8 mouse cellular contexts compared by ENCODE assay signal in genomic region chr4:101436761-101437512, GRCm38 (mm10). TPM values are rescaled to one million over a fixed set of nuclear protein-coding genes. Genes with fewer than 3 reads are reported as not detected.
DNase-seq lines count a peak whose midpoint lies in the region; ATAC-seq and TF ChIP-seq lines count a peak whose summit lies in the region.

No protein-coding gene starts in this region.

- DNase-seq in adipocyte (ENCODE audit: low spot score), result peak; percentile 59
- peak; percentile 62 to 80 for DNase-seq in gastrocnemius, adult 8-10 months (ENCODE audit: low spot score in 2 of 2)
- peak; percentile 86 for DNase-seq in hindbrain, postnatal 0 days (ENCODE audit: low spot score)
- DNase-seq in midbrain, postnatal 0 days (ENCODE audit: low spot score), result peak; percentile 88
- DNase-seq in adrenal gland, postnatal 4 days (ENCODE audit: low spot score in 2 of 2), result no peak
- DNase-seq in embryo, embryonic 9.5 days (ENCODE audit: extremely low spot score), result no peak
- DNase-seq in kidney, adult 9 months, result no peak

- no peak overlapping the region for H3K4me2 ChIP-seq in hindbrain, postnatal 0 days (ENCODE audit: low read depth, low read length)
- no peak overlapping the region for H3K4me2 ChIP-seq in midbrain, postnatal 0 days (ENCODE audit: low read depth, low read length, poor library complexity, severe bottlenecking)

- peak overlapping the region; percentile 66 for H3K27ac ChIP-seq in hindbrain, postnatal 0 days
- 0 out of 2 replicates have a peak overlapping the region, but pooled peaks have one; percentile 1 for H3K27ac ChIP-seq in midbrain, postnatal 0 days (ENCODE audit: low read depth, low read length)

- 46% methylated on average over 8 of the region's 8 CpGs for WGBS in hindbrain, postnatal 0 days
- WGBS in midbrain, postnatal 0 days, result 75% methylated on average over 8 of the region's 8 CpGs

- no peak overlapping the region; the same call in 1 of the 2 replicates for H3K9ac ChIP-seq in hindbrain, postnatal 0 days (replicated peaks; ENCODE audit: low read length)
- no peak overlapping the region for H3K9ac ChIP-seq in midbrain, postnatal 0 days (replicated peaks; ENCODE audit: low read length, poor library complexity, severe bottlenecking)

- H3K4me1 ChIP-seq in hindbrain, postnatal 0 days (ENCODE audit: insufficient read depth, low read length), result peaks cover 22% of the 10 kb centered on the region
- no peaks in the 10 kb centered on the region; the same call in 1 of the 2 replicates for H3K4me1 ChIP-seq in midbrain, postnatal 0 days (ENCODE audit: insufficient read depth, low read length)

- H3K27me3 ChIP-seq in hindbrain, postnatal 0 days (ENCODE audit: insufficient read depth, low read length), result no peaks in the 10 kb centered on the region
- no peaks in the 10 kb centered on the region for H3K27me3 ChIP-seq in midbrain, postnatal 0 days (ENCODE audit: insufficient read depth, low read length)

- no peaks in the 10 kb centered on the region for H3K9me3 ChIP-seq in hindbrain, postnatal 0 days (ENCODE audit: low read length)
- H3K9me3 ChIP-seq in midbrain, postnatal 0 days (ENCODE audit: low read length), result no peaks in the 10 kb centered on the region

- no peak overlapping the region for H3K4me3 ChIP-seq in hindbrain, postnatal 0 days (ENCODE audit: low read length)
- H3K4me3 ChIP-seq in midbrain, postnatal 0 days (ENCODE audit: low read depth, low read length), result no peak overlapping the region

- peak; percentile 72 for ATAC-seq in cerebellum, adult (ENCODE audit: insufficient number of reproducible peaks, low FRiP score, low TSS enrichment)
- peak; percentile 95 for ATAC-seq in hindbrain, postnatal 0 days
- ATAC-seq in midbrain, postnatal 0 days (ENCODE audit: low FRiP score), result peak; percentile 82; the same call in 1 of the 2 replicates

- TF ChIP-seq CTCF in hindbrain, postnatal 0 days (IDR thresholded peaks at IDR 0.05; ENCODE audit: low read depth), result no peak
- no peak for TF ChIP-seq CTCF in midbrain, postnatal 0 days (IDR thresholded peaks at IDR 0.05)

- H3K36me3 ChIP-seq in hindbrain, postnatal 0 days (ENCODE audit: insufficient read depth, low read length), result no peaks in the 10 kb centered on the region
- H3K36me3 ChIP-seq in midbrain, postnatal 0 days (ENCODE audit: insufficient read depth, low read length), result no peaks in the 10 kb centered on the region

RNA-seq across cellular contexts. Expression of gene Ak4, which starts 17.9 kb away (rescaled TPM):
- total RNA-seq in gastrocnemius, adult 8-10 months (2022), result 10 to 100 TPM in 1 of 4 experiments, 1 to 10 TPM in 3; 2.4 to 10.6 (median 4.7) TPM
- 18.6 and 23.6 TPM in 2 replicates for total RNA-seq in hindbrain, postnatal 0 days (2014; rRNA removed)
- 8.2 and 8.4 TPM in 2 replicates for polyA plus RNA-seq in hindbrain, postnatal 0 days (2015; fragmentation: Nextera tagmentation; extraction: Ambion mirVana)
- total RNA-seq in midbrain, postnatal 0 days (2014; rRNA removed), result 11.8 and 19.7 TPM in 2 replicates
- polyA plus RNA-seq in midbrain, postnatal 0 days (2015; fragmentation: Nextera tagmentation; extraction: Ambion mirVana), result 5.0 and 5.8 TPM in 2 replicates
- 10 to 100 TPM in 1 of 2 experiments, 1 to 10 TPM in 1; 7.1 to 12.2 TPM for total RNA-seq in adrenal gland, postnatal 4 days (2021)

RNA-seq across cellular contexts. Expression of gene Dnajc6, which starts 59.5 kb away (rescaled TPM):
- under 1 TPM; 0.07 to 0.29 (median 0.18) TPM for total RNA-seq in gastrocnemius, adult 8-10 months (2022)
- total RNA-seq in hindbrain, postnatal 0 days (2014; rRNA removed), result 205 and 216 TPM in 2 replicates
- polyA plus RNA-seq in hindbrain, postnatal 0 days (2015; fragmentation: Nextera tagmentation; extraction: Ambion mirVana), result 56.5 and 60.9 TPM in 2 replicates
- 208 and 225 TPM in 2 replicates for total RNA-seq in midbrain, postnatal 0 days (2014; rRNA removed)
- polyA plus RNA-seq in midbrain, postnatal 0 days (2015; fragmentation: Nextera tagmentation; extraction: Ambion mirVana), result 74.9 and 79.0 TPM in 2 replicates
- total RNA-seq in adrenal gland, postnatal 4 days (2021), result 10 to 100 TPM in 1 of 2 experiments, 1 to 10 TPM in 1; 8.6 to 11.7 TPM

Comparison
In these comparisons a context has a peak if more than half of its experiments do, and no peak if none do; other contexts are left out.
1. DNase-seq: peak in adipocyte (single experiment), gastrocnemius, adult 8-10 months (2 of 2), hindbrain, postnatal 0 days (single experiment) and midbrain, postnatal 0 days (single experiment); none in adrenal gland, postnatal 4 days (0 of 2), embryo, embryonic 9.5 days (single experiment) and kidney, adult 9 months (single experiment).
2. RNA of gene Dnajc6, which starts 59.5 kb away (total RNA-seq): 208 to 225 TPM in midbrain, postnatal 0 days and 205 to 216 TPM in hindbrain, postnatal 0 days; 8.6 to 11.7 TPM in adrenal gland, postnatal 4 days and 0.07 to 0.29 TPM in gastrocnemius, adult 8-10 months; every median in the first group is over 10 times any median in the second.
3. Peak in every context shown above with its lines, with median percentiles within 50 percentile points of each other: ATAC-seq.